Mouse (Mus musculus) CH12F3 (cell line): ENCODE data around the gene Zkscan3.

Source experiments
- in situ Hi-C: fragments of 300-500 bp; cut with MboI; formaldehyde crosslinking; loops from 2 replicates; pipeline ENCODE4 v1.14.3; 2020; ENCODE audit warnings: low sequenced_read_pairs

The Zkscan3 gene

GRCm38 (mm10) chr13:21402287-21402846 lies at the start of gene Zkscan3:
TSS of gene Zkscan3 (minus strand) at chr13:21402755.
- in situ Hi-C loops, result no loop called here

- in situ Hi-C loops, result no loop called here
Observed at GRCm38 (mm10) chr13:21447856-21448614, 45.5 kb upstream of the Zkscan3 start.

- in situ Hi-C loops, result no loop called here
Observed at GRCm38 (mm10) chr13:21446796-21447195, 44.2 kb upstream of the Zkscan3 start.

- in situ Hi-C loops, result no loop called here
Observed at GRCm38 (mm10) chr13:21441207-21441572, 38.6 kb upstream of the Zkscan3 start.

- in situ Hi-C loops, result no loop called here
Observed at GRCm38 (mm10) chr13:21440503-21441206, 38.1 kb upstream of the Zkscan3 start, which contains the start of gene Pgbd1. TSS of gene Pgbd1 (minus strand) at chr13:21441058.

- in situ Hi-C loops, result no loop called here
Observed at GRCm38 (mm10) chr13:21435476-21435875, 32.9 kb upstream of the Zkscan3 start.

GRCm38 (mm10) chr13:21427631-21428030 lies 25.1 kb upstream of the Zkscan3 start:
- in situ Hi-C loops, result no loop called here

GRCm38 (mm10) chr13:21423301-21423700 lies 20.7 kb upstream of the Zkscan3 start:
- in situ Hi-C loops, result no loop called here

- in situ Hi-C loops, result no loop called here
Observed at GRCm38 (mm10) chr13:21418865-21419264, 16.3 kb upstream of the Zkscan3 start.

- in situ Hi-C loops, result no loop called here
Observed at GRCm38 (mm10) chr13:21417298-21418010, 14.9 kb upstream of the Zkscan3 start.

GRCm38 (mm10) chr13:21415750-21416149 lies 13.2 kb upstream of the Zkscan3 start:
- in situ Hi-C loops, result no loop called here

- in situ Hi-C loops, result no loop called here
Observed at GRCm38 (mm10) chr13:21415266-21415665, 12.7 kb upstream of the Zkscan3 start.

GRCm38 (mm10) chr13:21414231-21415212 lies 12.0 kb upstream of the Zkscan3 start:
- in situ Hi-C loops, result no loop called here

- in situ Hi-C loops, result no loop called here
Observed at GRCm38 (mm10) chr13:21408805-21409459, 6.4 kb upstream of the Zkscan3 start.

- in situ Hi-C loops, result no loop called here
Observed at GRCm38 (mm10) chr13:21407969-21408804, 5.6 kb upstream of the Zkscan3 start.

GRCm38 (mm10) chr13:21407341-21407740 lies 4.8 kb upstream of the Zkscan3 start:
- in situ Hi-C loops, result no loop called here

- in situ Hi-C loops, result no loop called here
Observed at GRCm38 (mm10) chr13:21402848-21403247, 293 bp upstream of the Zkscan3 start.

- in situ Hi-C loops, result no loop called here
Observed at GRCm38 (mm10) chr13:21401636-21402286, 794 bp downstream of the Zkscan3 start.
